Mouse (Mus musculus) cerebellum, adult 11-12 months (tissue): ENCODE measurements around the gene Stxbp2.

Experiments used
- DNase-seq: peaks from one replicate; pipeline ENCODE4 v3.0.0; 2022

The Stxbp2 gene

DNA sequence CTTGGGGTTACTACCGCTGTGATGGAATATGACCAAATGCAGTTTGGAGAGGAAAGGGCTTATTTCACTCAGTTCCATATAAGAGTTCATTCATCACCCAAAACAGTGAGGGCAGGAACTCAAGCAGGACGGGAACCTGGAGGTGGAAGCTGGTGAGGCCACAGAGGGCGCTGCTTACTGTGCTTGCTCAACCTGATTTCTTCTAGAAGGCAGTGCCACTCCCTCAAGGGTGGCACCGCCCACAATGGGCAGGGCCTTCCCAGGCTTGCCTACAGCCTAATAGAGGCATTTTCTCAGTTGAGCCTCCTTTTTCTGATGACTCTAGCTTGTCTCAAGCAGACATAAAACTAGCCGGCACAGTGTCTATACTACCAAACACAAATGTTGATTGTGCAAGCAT lies 15.0 kb downstream of the Stxbp2 start:
- peak; percentile 27 for DNase-seq

GRCm38 (mm10) chr8:3646824-3647531 lies 16.2 kb downstream of the Stxbp2 start:
- no peak for DNase-seq

DNA sequence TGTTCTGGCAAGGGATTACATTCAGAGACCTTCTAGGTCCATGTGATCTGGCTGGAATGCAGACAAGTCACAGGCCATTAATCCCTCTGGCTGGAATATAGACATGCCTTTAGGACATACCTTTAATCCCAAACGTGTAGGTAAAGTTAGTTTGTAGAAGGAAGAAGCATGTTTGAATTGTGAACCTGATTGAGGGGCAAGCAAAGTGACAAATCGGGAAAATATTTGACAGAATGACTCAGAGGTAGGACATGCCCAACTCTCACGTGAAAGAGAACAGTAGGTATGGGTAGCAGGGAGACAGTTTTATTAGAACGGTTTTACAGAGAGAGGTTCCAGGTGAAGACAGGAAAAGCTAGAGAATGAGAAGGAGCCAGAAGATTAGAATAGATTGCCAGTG lies 16.8 kb downstream of the Stxbp2 start:
- no peak for DNase-seq

- DNase-seq: no peak
These were observed 17.5 kb downstream of the Stxbp2 start for GRCm38 (mm10) chr8:3648268-3648667.

DNA sequence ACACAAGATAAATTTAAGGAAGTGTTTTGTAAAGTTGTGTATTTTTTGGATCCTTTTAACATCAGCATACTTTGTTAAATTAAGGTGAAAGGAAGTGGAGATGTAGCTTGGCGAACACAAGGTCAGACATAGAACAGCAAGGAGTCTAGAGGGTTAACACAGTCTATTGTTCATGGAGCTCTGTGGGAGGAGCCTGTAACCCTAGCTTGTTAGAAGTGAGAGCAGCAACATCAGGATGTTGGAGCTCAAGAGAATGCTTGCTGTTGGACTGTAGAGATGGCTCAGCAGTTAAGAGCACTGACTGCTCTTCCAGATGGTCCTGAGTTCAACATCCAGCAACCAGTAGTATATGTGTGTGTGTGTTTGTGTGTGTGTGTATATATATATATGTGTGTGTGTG lies 18.2 kb downstream of the Stxbp2 start:
- DNase-seq: no peak

DNA sequence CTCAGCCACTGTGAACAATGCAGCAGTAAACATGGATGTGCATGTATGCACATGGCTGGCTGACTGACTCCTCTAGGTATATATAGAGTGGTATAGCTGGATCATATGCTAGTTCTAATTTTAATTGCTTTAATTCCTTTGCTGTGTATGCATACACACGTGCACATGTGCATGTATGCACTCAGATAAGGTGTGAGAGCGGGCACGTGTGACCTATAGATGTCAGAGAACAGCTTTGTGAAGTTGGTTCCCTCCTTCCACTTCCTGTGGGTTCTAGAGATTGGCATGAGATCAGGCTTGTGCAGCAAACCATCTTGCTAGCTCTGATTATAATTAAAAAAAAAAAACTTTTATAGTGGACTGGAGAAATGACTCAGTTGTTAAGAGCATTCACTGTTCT lies 22.1 kb downstream of the Stxbp2 start:
- no peak for DNase-seq

DNA sequence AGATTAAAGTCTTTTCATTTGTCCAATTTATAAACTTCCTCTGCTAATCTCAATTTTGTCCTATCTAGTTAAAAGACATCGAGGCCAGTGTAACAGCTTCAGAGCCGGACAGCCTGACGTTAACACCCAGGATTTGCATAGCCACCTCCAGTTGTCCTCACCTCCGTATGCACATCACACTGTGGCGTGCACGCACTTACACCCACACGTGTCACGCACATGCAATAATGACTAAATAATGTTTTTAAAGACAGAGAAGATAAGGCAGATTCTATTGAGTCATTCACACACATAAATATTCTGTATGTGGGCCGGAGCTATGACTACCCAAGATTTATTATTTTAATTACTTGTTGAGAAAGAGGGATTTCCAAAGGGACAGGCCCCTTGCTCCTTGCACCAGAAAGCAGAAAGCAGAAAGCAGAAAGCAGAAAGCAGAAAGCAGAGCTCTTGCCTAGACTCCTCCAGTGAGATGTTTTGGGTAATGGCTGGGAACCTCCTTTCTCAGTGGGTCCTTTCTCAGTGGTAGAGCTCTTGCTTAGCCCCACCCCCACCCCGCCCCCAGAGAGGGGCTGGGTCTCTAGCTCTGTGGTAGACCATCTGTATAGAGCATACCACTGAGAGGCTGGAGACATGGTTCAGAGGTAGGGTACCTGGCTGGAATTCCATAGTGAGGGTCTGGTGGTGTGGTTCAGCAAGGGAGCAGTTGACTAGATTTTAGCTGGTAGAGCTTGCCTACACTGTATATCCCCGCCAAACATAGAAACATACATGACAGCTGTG lies 24.2 kb downstream of the Stxbp2 start:
- DNase-seq: no peak

DNA sequence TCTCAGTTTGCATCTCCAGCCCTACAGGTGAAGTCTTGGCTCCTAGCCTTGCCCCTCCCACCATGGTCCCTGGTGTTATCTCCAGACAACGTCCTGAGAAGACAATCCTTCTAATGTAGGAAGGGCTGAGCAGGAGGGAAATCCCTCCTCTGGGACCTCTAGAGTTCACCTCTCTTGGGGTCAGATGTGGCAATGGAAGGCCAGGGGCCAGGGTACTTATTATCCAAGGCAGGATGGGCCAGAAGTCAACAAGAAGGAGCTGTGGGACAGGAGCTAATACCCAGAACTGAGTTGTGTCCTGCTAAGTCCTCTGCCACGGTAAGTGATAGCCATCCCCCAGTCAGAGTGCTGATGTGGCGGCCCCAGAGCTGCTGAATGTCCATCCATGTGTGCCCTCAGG lies 24.8 kb downstream of the Stxbp2 start, which contains the start of gene Retn:
Gene Retn (plus strand): TSS at position 245 of the 400 bp plus-strand sequence.
- DNase-seq: no peak

- DNase-seq: no peak
These were observed 26.1 kb downstream of the Stxbp2 start for GRCm38 (mm10) chr8:3656725-3657381.

DNA sequence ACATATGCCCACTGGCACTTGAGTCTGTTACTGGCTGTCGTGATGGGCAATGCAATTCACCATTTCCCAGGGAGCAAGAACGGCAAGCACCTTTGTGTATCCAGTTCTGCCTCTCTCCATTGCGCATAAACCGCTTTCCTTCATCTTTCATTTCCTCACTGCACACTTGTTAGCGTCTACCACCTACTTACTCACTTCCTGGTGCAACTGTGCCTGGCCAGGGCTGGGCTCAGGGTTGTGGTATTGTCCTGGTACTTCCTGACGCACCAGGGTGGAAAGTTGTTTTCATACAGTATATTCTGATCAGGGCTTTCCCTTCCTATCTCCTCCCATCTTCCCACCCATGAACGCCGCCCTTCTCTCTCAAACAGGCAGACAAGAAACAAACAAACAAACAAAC lies 30.1 kb downstream of the Stxbp2 start:
- no peak for DNase-seq

DNA sequence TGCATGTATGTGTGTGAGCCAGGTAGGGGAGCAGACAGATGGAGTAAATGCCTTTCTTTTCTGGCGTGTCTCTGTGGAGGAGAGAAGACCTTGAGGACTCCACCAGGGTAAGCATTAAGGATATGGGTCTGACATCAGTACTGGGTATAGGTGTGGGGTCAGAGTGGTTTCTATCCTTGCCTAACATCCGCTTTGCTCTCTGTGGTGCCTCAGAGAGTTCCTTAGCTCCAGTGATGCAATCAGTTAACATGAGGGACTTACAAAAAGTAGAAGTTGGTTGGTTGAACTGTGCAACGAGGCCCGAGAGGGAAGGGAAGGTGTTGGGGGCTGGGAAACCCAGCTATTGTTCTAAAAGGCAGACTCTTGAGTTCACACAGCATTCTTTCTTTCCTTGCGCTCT lies 33.6 kb downstream of the Stxbp2 start:
- DNase-seq: no peak

- no peak for DNase-seq
These were observed 34.8 kb downstream of the Stxbp2 start, which contains the start of gene Mcemp1 for GRCm38 (mm10) chr8:3665507-3665906. Gene Mcemp1 (plus strand): TSS chr8:3665754.

DNA sequence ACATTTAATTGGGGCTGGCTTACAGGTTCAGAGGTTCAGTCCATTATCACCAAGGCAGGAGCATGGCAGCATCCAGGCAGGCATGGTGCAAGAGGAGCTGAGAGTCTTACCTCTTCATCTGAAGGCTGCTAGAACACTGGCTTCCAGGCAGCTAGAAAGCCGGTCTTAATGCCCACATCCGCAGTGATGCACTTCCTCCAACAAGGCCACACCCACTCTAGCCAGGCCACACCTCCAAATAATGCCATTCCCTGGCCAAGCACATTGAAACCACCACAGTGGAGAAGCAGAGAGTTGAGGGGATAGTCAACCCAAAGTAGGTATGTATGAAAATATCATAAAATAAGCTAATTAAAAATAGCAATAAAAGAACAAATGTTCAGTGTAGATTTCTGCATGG lies 39.6 kb downstream of the Stxbp2 start:
- peak; percentile 29 for DNase-seq

DNA sequence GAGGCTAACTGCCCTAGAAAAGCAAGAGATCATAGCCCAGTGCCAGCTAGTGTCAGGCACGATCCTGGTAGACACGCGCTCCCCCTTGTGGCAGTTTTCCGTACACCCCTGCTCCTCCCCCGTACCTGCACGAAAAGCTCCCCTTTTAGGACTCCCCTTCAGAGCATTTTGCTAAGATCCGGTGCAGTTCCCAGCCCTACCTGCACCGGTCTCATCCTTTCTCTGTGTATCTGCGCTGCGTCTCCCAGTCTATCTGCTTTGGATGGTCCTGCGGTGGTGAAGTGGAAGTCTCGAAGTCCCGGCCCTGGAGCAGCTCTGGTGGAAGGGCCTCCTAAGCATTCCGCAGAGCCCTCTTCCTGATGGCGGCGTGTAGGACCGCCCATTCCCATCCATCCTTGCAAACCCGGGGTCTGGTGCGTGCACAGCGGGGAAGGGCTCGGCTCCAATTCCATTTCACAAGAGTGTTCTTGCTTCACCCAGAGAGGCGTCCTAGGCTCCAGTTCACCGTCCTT lies 41.3 kb downstream of the Stxbp2 start, which contains the start of gene Fcor:
Gene Fcor (minus strand): TSS at position 383 of the 512 bp plus-strand sequence.
- peak; percentile 89 for DNase-seq

GRCm38 (mm10) chr8:3674671-3675070 lies 43.9 kb downstream of the Stxbp2 start:
- no peak for DNase-seq

DNA sequence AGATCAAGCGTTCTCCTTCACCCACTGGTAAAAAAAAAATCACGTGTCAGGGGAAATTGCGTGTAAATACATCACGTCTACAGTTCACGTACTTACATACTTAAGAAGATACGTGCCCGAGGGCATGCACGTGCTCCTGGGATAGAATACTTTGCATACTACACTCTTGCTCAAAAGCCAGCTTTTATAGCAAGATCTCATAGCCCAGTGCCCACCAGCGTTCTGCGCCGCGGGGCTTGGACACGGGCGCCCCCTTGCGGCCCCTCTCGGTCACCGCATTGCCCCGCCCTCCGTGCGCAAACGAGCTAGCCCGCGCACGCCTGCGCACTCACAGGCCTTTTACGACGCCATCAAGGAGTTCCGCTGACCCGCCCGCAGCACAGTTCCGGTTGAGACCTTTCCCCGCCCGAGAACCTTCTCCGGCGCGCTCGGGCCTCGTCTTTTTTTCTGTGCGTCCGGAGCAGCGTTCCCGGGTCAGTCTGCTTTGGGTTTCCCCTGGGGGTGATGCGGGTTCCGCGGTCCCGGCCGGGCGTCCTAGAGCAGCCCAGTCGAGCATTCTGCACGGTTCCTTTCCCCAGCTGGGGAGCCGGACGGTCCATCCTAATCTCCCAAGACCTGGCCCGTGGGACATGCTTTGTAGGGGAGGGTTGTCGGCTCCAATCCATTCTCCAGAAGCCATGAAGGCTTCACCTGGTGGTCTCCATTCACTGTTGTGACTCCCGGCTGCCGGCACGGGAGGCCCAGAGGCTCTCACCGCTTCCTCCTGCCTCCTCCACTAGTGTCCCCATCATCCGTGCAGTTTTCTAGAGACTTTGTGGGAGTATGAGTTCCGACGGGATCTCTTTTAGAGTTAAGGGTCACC lies 45.6 kb downstream of the Stxbp2 start, which contains the start of gene Trappc5:
Gene Trappc5 (plus strand): TSS at position 169 of the 862 bp plus-strand sequence.
- DNase-seq: peak; percentile 93

DNA sequence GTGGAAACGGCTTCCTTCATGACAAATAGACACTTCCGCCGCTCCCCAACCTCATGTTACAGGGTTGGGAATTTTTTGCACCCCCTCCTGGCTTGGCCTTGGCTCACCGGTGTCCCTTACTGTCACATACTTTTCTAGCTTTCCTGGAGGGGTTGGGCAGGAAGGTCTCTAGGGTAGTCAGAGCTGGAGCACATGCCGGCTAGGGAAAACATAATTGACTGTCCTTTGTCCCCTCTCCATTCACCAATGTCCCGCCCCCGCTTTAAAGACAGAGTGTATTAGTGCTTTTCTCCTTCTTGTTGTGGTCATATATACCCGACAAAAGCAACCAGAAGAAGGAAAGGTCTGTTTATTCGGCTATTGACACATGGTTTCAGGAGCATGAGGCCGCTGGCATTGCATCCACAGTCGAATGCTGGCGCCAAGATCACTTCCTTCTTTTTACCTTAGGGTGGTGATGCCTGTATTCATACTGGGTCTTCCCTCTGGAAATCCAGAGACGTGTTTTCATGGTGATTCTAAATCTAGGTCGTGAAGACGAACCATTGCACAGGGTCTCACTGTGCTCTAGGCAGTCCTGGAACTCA lies 46.3 kb downstream of the Stxbp2 start:
- peak; percentile 49 for DNase-seq

DNA sequence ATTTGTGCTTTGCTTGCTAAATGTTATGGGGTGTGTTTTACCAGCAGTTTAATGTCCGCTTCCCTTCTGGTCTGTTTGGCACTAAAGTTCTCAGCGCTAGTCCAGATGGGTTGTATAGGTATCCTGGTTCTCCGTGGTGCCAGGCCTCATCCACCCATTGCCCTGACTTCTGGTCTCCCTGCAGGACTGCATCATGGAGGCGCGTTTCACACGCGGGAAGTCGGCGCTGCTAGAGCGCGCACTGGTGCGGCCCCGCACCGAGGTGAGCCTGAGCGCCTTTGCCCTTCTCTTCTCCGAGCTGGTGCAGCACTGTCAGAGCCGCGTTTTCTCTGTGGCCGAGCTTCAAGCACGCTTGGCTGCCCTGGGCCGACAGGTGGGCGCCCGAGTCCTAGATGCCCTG lies 48.1 kb downstream of the Stxbp2 start:
- no peak for DNase-seq

DNA sequence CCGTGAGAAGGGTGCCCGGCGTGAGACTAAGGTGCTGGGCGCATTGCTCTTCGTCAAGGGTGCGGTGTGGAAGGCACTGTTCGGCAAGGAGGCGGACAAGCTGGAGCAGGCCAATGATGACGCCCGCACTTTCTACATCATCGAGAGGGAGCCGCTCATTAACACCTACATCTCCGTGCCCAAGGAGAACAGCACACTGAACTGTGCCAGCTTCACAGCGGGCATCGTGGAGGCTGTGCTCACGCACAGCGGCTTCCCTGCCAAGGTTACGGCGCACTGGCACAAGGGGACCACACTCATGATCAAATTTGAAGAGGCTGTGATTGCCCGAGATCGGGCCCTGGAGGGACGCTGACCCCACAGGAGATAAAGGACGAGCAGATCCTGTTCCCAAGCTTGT lies 48.5 kb downstream of the Stxbp2 start:
- peak; percentile 75 for DNase-seq

GRCm38 (mm10) chr8:3679656-3680055 lies 48.9 kb downstream of the Stxbp2 start:
- peak; percentile 53 for DNase-seq

DNA sequence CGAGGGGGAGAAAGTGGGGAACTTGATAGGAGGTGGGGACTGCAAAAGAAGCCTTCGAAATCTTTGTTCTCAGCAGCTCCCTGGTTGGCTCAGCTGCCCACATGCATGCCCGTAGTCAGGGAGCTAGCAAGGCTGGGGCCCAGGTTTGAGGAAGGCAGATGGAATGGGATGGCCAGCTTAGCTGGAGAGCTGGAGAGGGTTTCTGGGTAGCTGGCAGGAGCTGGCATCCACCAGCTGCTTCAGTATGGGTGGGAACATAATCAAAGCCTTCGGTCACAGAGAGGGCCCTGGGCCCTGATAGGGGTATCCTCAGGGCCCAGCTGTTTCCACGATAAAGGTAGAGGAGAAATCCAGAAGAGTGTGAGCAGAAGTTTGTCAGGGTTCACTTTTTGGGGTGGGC lies 51.7 kb downstream of the Stxbp2 start:
- peak; percentile 46 for DNase-seq
